Mouse (Mus musculus): ENCODE results near the gene Epha7.

The Epha7 gene

GRCm38 (mm10) chr4:28812691-28813289 is at the start of gene Epha7:
Epha7 (plus strand) TSS chr4:28813131.
- peak; percentile 6 for DNase-seq (ENCODE audit: low read depth, low spot score)

DNA sequence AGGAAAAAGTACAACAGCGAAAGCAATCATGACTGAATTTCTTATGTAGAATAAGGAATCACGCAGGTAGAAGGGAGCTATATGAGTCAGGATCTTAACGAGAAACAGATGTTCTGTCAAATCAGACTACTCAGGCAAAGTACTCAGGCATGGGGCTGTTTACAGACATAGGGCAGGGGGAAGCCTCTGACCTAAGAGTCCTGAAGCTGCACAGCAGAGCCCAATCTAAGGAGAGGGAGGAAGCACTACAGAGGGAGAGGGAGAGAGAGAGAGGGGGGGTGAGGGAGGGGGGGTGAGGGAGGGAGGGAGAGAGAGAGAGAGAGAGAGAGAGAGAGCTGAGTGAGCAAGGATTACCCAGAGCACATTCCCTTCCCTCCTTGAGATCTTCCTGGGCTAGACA is 29.0 kb upstream of the Epha7 start:
- no peak for DNase-seq (ENCODE audit: low read depth, low spot score)

DNA sequence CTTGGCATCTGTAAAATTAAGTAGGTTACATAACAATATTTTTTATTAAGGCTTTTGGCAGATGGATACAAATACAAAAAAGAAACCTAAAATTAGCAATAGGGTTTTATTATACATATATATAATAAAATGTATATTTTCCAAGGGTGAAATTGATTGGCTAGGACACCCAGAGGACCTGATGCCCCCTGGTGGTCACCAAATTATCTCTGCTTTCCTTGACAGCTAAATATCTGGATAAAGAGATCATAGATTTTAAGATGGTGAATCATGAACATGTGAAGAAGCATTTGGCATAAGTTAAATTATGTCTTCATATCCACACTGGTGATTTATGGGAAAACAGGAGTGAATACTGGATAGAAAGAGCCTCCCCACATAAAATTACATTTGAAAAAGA is 4.1 kb upstream of the Epha7 start:
- DNase-seq (ENCODE audit: low read depth, low spot score) = no peak

DNA sequence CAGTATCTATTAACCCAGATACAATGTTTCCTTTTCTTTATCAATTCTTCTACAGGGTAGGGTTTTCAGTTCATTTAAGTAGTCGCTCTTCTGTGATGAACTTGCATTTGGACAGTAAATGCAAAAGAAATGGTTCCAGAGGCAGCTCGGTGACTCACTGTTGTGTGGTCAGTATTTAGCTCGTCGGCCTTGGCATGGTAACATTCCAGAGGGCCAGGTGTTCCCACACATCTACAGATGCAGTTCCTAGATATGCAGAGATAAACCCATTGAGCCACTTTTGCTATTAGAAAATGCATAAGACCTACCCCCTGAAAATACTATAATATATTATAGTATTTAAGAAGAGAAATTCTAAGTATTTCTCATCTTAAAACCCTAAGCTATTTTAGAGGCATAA is 3.2 kb upstream of the Epha7 start:
- DNase-seq (ENCODE audit: low read depth, low spot score) = no peak

GRCm38 (mm10) chr4:28813551-28814475 is 882 bp downstream of the Epha7 start:
- no peak for DNase-seq (ENCODE audit: low read depth, low spot score)

GRCm38 (mm10) chr4:28814476-28814815 is 1.5 kb downstream of the Epha7 start:
- DNase-seq (ENCODE audit: low read depth, low spot score) = no peak

GRCm38 (mm10) chr4:28814816-28815620 is 2.1 kb downstream of the Epha7 start:
- no peak for DNase-seq (ENCODE audit: low read depth, low spot score)

DNA sequence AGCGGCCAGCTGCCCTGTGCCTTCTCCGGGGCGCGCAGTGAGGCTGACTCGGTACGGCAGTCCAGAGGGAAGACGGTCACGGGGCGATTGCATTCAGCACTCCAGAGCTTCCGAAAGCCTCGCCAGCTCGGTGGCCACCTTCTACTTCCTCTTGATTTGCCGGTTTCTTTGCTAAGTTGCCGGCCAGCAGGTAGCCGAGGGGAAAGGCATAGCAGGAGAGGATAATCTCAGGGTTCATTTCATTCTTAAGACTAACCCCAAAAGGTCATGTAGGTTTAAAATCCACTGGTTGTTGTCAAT is 2.6 kb downstream of the Epha7 start:
- DNase-seq (ENCODE audit: low read depth, low spot score) = no peak

GRCm38 (mm10) chr4:28823616-28824015 is 10.7 kb downstream of the Epha7 start:
- no peak for DNase-seq (ENCODE audit: low read depth, low spot score)

- no peak for DNase-seq (ENCODE audit: low read depth, low spot score)
Measured at GRCm38 (mm10) chr4:28824616-28825015, 11.7 kb downstream of the Epha7 start.

GRCm38 (mm10) chr4:28837669-28838068 is 24.7 kb downstream of the Epha7 start:
- no peak for DNase-seq (ENCODE audit: low read depth, low spot score)

- no peak for DNase-seq (ENCODE audit: low read depth, low spot score)
Measured at GRCm38 (mm10) chr4:28846311-28846710, 33.4 kb downstream of the Epha7 start.

- no peak for DNase-seq (ENCODE audit: low read depth, low spot score)
Measured at GRCm38 (mm10) chr4:28850388-28850787, 37.5 kb downstream of the Epha7 start.

- no peak for DNase-seq (ENCODE audit: low read depth, low spot score)
Measured at GRCm38 (mm10) chr4:28862845-28863666, 50.1 kb downstream of the Epha7 start.

GRCm38 (mm10) chr4:28866411-28866810 is 53.5 kb downstream of the Epha7 start:
- no peak for DNase-seq (ENCODE audit: low read depth, low spot score)

DNA sequence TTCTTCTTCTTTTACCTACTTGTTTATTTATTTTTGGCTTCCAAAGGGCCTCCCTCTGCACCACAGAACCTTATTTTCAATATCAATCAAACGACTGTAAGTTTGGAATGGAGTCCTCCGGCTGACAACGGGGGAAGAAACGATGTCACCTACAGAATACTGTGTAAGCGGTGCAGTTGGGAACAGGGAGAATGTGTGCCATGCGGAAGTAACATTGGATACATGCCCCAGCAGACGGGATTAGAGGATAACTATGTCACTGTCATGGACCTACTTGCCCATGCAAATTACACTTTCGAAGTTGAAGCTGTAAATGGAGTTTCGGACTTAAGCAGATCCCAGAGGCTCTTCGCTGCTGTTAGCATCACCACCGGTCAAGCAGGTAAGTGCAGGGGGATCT is 58.7 kb downstream of the Epha7 start:
- DNase-seq (ENCODE audit: low read depth, low spot score) = no peak

DNA sequence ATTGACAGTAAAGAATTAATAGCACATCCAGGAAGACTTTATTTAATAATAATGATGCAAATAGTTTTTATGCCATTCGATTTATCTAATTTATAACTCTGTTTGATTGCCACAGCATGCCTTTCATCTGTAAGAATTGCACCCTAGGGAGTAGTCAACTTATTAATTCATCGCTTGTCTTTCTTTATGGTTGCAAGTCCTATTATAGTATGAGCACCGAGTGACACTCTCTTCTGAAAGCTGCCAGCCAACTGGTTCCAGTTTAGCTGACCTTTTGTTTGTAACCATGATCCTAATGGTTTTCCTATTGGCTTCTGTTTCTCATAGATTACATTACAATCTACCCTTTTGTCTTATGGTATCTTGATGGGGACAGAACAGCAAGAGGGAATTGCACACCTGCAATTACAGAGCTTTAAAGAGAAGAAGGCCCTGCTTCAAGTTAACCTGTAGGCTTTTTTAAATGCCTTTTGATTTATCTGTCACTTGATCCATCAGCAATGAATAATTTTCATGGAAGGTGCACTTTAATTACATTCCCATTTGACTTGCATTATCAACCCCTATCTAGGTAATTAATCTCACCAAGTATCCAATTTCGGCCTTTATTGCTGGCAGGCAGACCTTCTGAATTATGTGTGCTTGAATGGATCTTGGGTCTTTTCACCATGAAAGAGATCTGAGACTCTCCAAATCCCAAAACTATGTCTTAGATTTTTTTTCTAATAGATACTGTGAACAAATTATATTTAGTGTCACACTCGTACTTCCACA is 68.5 kb downstream of the Epha7 start:
- no peak for DNase-seq (ENCODE audit: low read depth, low spot score)

DNA sequence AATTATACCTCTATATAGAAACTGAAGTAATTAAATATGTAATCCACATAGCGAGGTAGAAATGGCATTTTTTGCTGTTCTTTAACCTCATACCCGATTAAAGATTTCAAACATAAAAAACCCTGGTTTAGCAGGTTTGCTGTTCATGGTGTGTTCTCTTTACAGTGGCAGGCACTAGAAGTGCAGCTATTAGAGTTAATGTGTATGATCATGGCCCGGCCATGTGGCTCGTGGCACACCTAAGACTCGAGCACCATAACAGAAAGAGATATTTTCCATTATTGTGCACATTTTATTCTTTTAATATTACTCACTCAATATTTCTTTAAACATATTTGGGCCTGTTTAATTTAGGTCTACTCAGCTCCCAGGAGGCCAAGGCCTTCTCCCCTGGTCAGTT is 76.7 kb downstream of the Epha7 start:
- no peak for DNase-seq (ENCODE audit: low read depth, low spot score)

DNA sequence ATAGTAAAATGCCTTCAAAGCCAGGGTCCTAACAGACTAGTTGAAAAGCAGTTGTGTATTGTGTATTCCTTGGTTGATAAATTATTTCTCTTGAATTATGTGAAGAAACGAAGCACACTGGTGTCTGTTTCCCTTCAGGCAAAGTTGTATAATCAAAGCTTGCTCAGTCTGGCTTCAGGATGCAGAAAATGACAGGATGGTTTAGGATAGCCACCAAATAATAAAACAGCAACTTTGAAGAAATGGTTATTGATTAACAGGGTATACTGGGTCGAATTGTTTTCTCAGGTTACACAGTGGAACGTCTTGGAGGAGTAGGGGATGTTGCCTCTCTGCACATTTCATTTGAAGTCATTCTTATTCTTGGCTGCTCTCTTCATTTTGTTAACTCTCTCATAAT is 77.2 kb downstream of the Epha7 start:
- no peak for DNase-seq (ENCODE audit: low read depth, low spot score)

- DNase-seq (ENCODE audit: low read depth, low spot score) = no peak
Measured at GRCm38 (mm10) chr4:28895480-28895879, 82.5 kb downstream of the Epha7 start.

- DNase-seq (ENCODE audit: low read depth, low spot score) = no peak
Measured at GRCm38 (mm10) chr4:28899373-28899772, 86.4 kb downstream of the Epha7 start.
